Mouse (Mus musculus): ENCODE measurements around the gene Cstf3. TPM values are rescaled to one million over a fixed set of nuclear protein-coding genes. Genes with fewer than 3 reads are reported as not detected.

Gene Cstf3
- total and polyA plus RNA-seq, 3 experiments, result 11.6 to 126 (median 35.7) TPM

GRCm38 (mm10) chr2:104688724-104689123 is 98.4 kb downstream of the Cstf3 start:
- Histone ChIP-seq H3K4me3 (ENCODE audit: control insufficient read depth in 1 of 2, insufficient read depth in 1 of 2, low read depth in 2 of 2, low read length in 2 of 2) (no peak overlapping the region), H3K27me3 (ENCODE audit: control insufficient read depth in 1 of 2, insufficient read depth in 2 of 2, low read length in 2 of 2) (no peaks in the 10 kb centered on the region), H3K36me3 (ENCODE audit: control insufficient read depth in 1 of 2, insufficient read depth in 2 of 2, low read length in 2 of 2) (peaks cover 0 to 3% of the 10 kb centered on the region in 2 experiments; a peak in 2 of 4 replicates), H3K79me2 (ENCODE audit: control insufficient read depth, insufficient read depth, low read length, poor library complexity) (no peaks in the 10 kb centered on the region), H3K4me1 (ENCODE audit: control insufficient read depth in 1 of 2, insufficient read depth in 2 of 2, low read length in 2 of 2) (peaks cover 4 to 11% of the 10 kb centered on the region in 2 experiments; a peak in 2 of 4 replicates), H3K9ac (ENCODE audit: control insufficient read depth, low read depth, low read length, poor library complexity, severe bottlenecking) (no peak overlapping the region), H3K9me3 (replicated peaks; ENCODE audit: insufficient read depth, low read length) (no peaks in the 10 kb centered on the region), H3K27ac (ENCODE audit: control insufficient read depth, low read depth, low read length) (no peak overlapping the region)
- TF ChIP-seq USF2 (IDR thresholded peaks at IDR 0.05; ENCODE audit: borderline replicate concordance in 1 of 2, insufficient read depth in 1 of 2, low read depth in 1 of 2, low read length in 2 of 2), result no peak
- TF ChIP-seq JUND (IDR thresholded peaks at IDR 0.05; ENCODE audit: low read depth, low read length), result no peak
- no peak for TF ChIP-seq POLR2A (IDR thresholded peaks at IDR 0.05; ENCODE audit: control insufficient read depth in 1 of 2, insufficient read depth in 1 of 2, low read depth in 1 of 2, low read length in 2 of 2, poor library complexity in 1 of 2)
- no peak for TF ChIP-seq ZMIZ1 (IDR thresholded peaks at IDR 0.05; ENCODE audit: low read depth, low read length)
- TF ChIP-seq NELFE (IDR thresholded peaks at IDR 0.05; ENCODE audit: low read depth, low read length), result no peak
- TF ChIP-seq UBTF (IDR thresholded peaks at IDR 0.05; ENCODE audit: borderline replicate concordance, insufficient read depth, low read depth, low read length), result no peak
- no peak for TF ChIP-seq SIN3A (IDR thresholded peaks at IDR 0.05; ENCODE audit: low read length)
- TF ChIP-seq BHLHE40 (IDR thresholded peaks at IDR 0.05; ENCODE audit: borderline replicate concordance, low read depth, low read length), result no peak
- TF ChIP-seq E2F4 (IDR thresholded peaks at IDR 0.05; ENCODE audit: borderline replicate concordance, low read depth, low read length), result no peak
- TF ChIP-seq ETS1 (IDR thresholded peaks at IDR 0.05; ENCODE audit: low read depth, low read length), result no peak
- no peak for TF ChIP-seq GATA1 (IDR thresholded peaks at IDR 0.05; ENCODE audit: low read depth, low read length)
- no peak for TF ChIP-seq ZKSCAN1 (IDR thresholded peaks at IDR 0.05; ENCODE audit: low read depth, low read length)
- no peak for TF ChIP-seq NRF1 (IDR thresholded peaks at IDR 0.05; ENCODE audit: insufficient read depth, low read depth, low read length, poor library complexity, severe bottlenecking)
- TF ChIP-seq POLR2AphosphoS5 (IDR thresholded peaks at IDR 0.05; ENCODE audit: borderline replicate concordance, low read depth, low read length), result no peak
- TF ChIP-seq TAL1 (IDR thresholded peaks at IDR 0.05; ENCODE audit: low read length), result no peak
- no peak for TF ChIP-seq TBP (IDR thresholded peaks at IDR 0.05; ENCODE audit: low read depth, low read length)
- DNase-seq (ENCODE audit: low read depth, low spot score), result no peak

- Histone ChIP-seq H3K27ac (ENCODE audit: control insufficient read depth, low read depth, low read length) (no peak overlapping the region), H3K9ac (ENCODE audit: control insufficient read depth, low read depth, low read length, poor library complexity, severe bottlenecking) (no peak overlapping the region), H3K9me3 (replicated peaks; ENCODE audit: insufficient read depth, low read length) (no peaks in the 10 kb centered on the region), H3K27me3 (ENCODE audit: control insufficient read depth in 1 of 2, insufficient read depth in 2 of 2, low read length in 2 of 2) (no peaks in the 10 kb centered on the region), H3K79me2 (ENCODE audit: control insufficient read depth, insufficient read depth, low read length, poor library complexity) (no peaks in the 10 kb centered on the region), H3K36me3 (ENCODE audit: control insufficient read depth in 1 of 2, insufficient read depth in 2 of 2, low read length in 2 of 2) (peaks cover 0 to 3% of the 10 kb centered on the region in 2 experiments; a peak in 2 of 4 replicates), H3K4me3 (ENCODE audit: control insufficient read depth in 1 of 2, insufficient read depth in 1 of 2, low read depth in 2 of 2, low read length in 2 of 2) (no peak overlapping the region), H3K4me1 (ENCODE audit: control insufficient read depth in 1 of 2, insufficient read depth in 2 of 2, low read length in 2 of 2) (peaks cover 4 to 11% of the 10 kb centered on the region in 2 experiments; a peak in 2 of 4 replicates)
- TF ChIP-seq ELF1 (IDR thresholded peaks at IDR 0.05; ENCODE audit: low read depth, low read length) (0 out of 2 replicates have a peak, but pooled peaks have one; percentile 30), TBP (IDR thresholded peaks at IDR 0.05; ENCODE audit: low read depth, low read length) (peak; percentile 97), ZNF384 (IDR thresholded peaks at IDR 0.05; ENCODE audit: low read depth, low read length) (no peak), RCOR1 (IDR thresholded peaks at IDR 0.05; ENCODE audit: low read depth, low read length) (peak; percentile 47; the same call in 1 of the 2 replicates), HCFC1 (IDR thresholded peaks at IDR 0.05; ENCODE audit: low read depth, low read length) (no peak), ZKSCAN1 (IDR thresholded peaks at IDR 0.05; ENCODE audit: low read depth, low read length) (no peak), ZMIZ1 (IDR thresholded peaks at IDR 0.05; ENCODE audit: low read depth, low read length) (no peak)
- DNase-seq (ENCODE audit: low read depth, low spot score), result peak; percentile 80
Observed at GRCm38 (mm10) chr2:104690720-104691119, 100.4 kb downstream of the Cstf3 start.

Data from MEL (cell line).